8 mouse cellular contexts compared by ENCODE assay signal in the genomic region with DNA sequence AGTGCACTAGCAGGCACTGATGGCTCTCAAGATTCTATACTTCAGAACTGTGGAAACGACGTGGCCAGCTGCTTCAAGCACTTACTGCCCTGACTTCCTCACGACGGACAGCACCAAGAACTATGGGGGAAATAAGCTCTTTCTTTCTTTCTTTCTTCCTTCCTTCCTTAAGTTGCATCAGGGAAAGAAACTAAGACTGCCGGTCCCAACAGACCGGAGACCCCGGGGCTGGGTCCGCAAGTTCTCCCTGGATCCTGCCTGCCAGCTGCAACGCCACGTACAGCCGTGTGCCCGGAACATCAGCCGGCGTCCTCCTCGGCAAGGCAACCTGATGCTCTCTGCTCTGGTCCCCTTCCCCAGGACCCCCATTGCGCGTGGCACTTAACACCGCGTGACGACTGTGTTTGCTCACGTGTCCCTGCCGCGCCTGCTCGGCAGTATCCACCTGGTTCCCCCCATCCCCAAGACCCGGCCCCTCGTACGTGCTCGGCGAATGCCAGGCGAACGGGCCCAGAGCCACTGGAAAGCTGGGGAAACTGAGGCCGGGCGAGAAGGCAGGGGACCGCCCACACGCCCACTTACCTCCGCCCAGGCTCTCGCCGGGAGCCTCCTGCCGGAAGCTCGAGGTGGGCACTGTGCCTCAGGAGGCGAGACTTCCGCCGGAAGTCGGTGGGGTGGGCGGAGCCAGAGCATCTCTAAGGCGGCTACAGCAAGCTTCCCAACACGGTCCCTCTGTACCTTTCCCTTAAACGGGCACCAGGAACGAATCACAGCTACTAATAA. TPM values are rescaled to one million over a fixed set of nuclear protein-coding genes. Genes with fewer than 3 reads are reported as not detected.
DNase-seq lines count a peak whose midpoint lies in the region; ATAC-seq and TF ChIP-seq lines count a peak whose summit lies in the region.

Slc35c2 (minus strand) TSS at position 668 of the 783 bp plus-strand sequence.

- no peaks in the 10 kb centered on the region; the same call in 1 of the 2 replicates for H3K36me3 ChIP-seq in heart, embryonic 11.5 days (ENCODE audit: control insufficient read depth, insufficient read depth, low read length)
- peaks cover 25% of the 10 kb centered on the region for H3K36me3 ChIP-seq in kidney, embryonic 16.5 days (ENCODE audit: insufficient read depth, low read length)
- H3K36me3 ChIP-seq in liver, adult 2 months (ENCODE audit: control insufficient read depth, insufficient read depth, low read length), result no peaks in the 10 kb centered on the region
- H3K36me3 ChIP-seq in stomach, embryonic 14.5 days (ENCODE audit: control insufficient read depth, insufficient read depth, low read length), result peaks cover 24% of the 10 kb centered on the region

- peak; percentile 15; the same call in 1 of the 2 replicates for TF ChIP-seq POLR2A in liver, adult 2 months (IDR thresholded peaks at IDR 0.05; ENCODE audit: extremely low read depth, insufficient read depth, low read length)

- 0 out of 2 replicates have a peak, but pooled peaks cover 3% of the 10 kb centered on the region for H3K79me2 ChIP-seq in liver, adult 2 months (ENCODE audit: control insufficient read depth, insufficient read depth, low read length)

- H3K9me3 ChIP-seq in heart, embryonic 11.5 days (replicated peaks; ENCODE audit: control insufficient read depth, low read length), result no peaks in the 10 kb centered on the region
- H3K9me3 ChIP-seq in kidney, embryonic 16.5 days (ENCODE audit: low read length), result no peaks in the 10 kb centered on the region
- no peaks in the 10 kb centered on the region for H3K9me3 ChIP-seq in stomach, embryonic 14.5 days (ENCODE audit: control insufficient read depth, low read depth, low read length)

- H3K4me1 ChIP-seq in heart, embryonic 11.5 days (ENCODE audit: control insufficient read depth, insufficient read depth, low read length), result peaks cover 16% of the 10 kb centered on the region
- H3K4me1 ChIP-seq in kidney, embryonic 16.5 days (ENCODE audit: insufficient read depth, low read length), result peaks cover 22% of the 10 kb centered on the region
- H3K4me1 ChIP-seq in liver, adult 2 months (ENCODE audit: control insufficient read depth, insufficient read depth, low read length), result peaks cover 14% of the 10 kb centered on the region; the same call in 1 of the 2 replicates
- H3K4me1 ChIP-seq in stomach, embryonic 14.5 days (ENCODE audit: control insufficient read depth, insufficient read depth, low read length), result peaks cover 9% of the 10 kb centered on the region; the same call in 1 of the 2 replicates

- DNase-seq in B cell, adult 2 months, result peak; percentile 91 to 92
- peak; percentile 97 for DNase-seq in brain, adult 2 months (ENCODE audit: low read depth, low spot score)
- peak; percentile 75 for DNase-seq in liver, adult 2 months (ENCODE audit: extremely low read depth, low read depth, low spot score)
- peak; percentile 91 for DNase-seq in naive thymus-derived CD4-positive, alpha-beta T cell, adult 2 months (ENCODE audit: low read depth)

- WGBS in heart, embryonic 11.5 days (ENCODE audit: insufficient replicate concordance), result 1% methylated on average over 49 of the region's 49 CpGs
- WGBS in kidney, embryonic 16.5 days, result 0% methylated on average over 49 of the region's 49 CpGs
- under 1% methylated on average over 49 of the region's 49 CpGs for WGBS in liver, adult 2 months
- WGBS in stomach, embryonic 14.5 days, result under 1% methylated on average over 49 of the region's 49 CpGs

- peak within 1 kb of the TSS; percentile 84 for H3K4me3 ChIP-seq in heart, embryonic 11.5 days (ENCODE audit: low read depth, low read length)
- H3K4me3 ChIP-seq in kidney, embryonic 16.5 days (ENCODE audit: low read length), result peak within 1 kb of the TSS; percentile 84
- peak within 1 kb of the TSS; percentile 78 for H3K4me3 ChIP-seq in liver, adult 2 months (ENCODE audit: insufficient read depth, low read depth, low read length)
- peak within 1 kb of the TSS; percentile 64 for H3K4me3 ChIP-seq in stomach, embryonic 14.5 days (ENCODE audit: low read depth, low read length)

- H3K9ac ChIP-seq in heart, embryonic 11.5 days (ENCODE audit: low read depth, low read length), result peak within 1 kb of the TSS; percentile 83
- H3K9ac ChIP-seq in kidney, embryonic 16.5 days (replicated peaks; ENCODE audit: low read length), result peak within 1 kb of the TSS; percentile 80
- peak within 1 kb of the TSS; percentile 82 for H3K9ac ChIP-seq in liver, adult 2 months (ENCODE audit: low read depth, low read length)
- peak within 1 kb of the TSS; percentile 57 for H3K9ac ChIP-seq in stomach, embryonic 14.5 days (replicated peaks; ENCODE audit: low read depth, low read length)

- no peak for TF ChIP-seq CTCF in liver, adult 2 months (IDR thresholded peaks at IDR 0.05; ENCODE audit: low read depth, low read length)

- no peaks in the 10 kb centered on the region for H3K27me3 ChIP-seq in heart, embryonic 11.5 days (ENCODE audit: control insufficient read depth, insufficient read depth, low read length)
- H3K27me3 ChIP-seq in kidney, embryonic 16.5 days (ENCODE audit: insufficient read depth, low read length), result no peaks in the 10 kb centered on the region
- no peaks in the 10 kb centered on the region for H3K27me3 ChIP-seq in liver, adult 2 months (ENCODE audit: control insufficient read depth, insufficient read depth, low read length)
- no peaks in the 10 kb centered on the region for H3K27me3 ChIP-seq in stomach, embryonic 14.5 days (ENCODE audit: control insufficient read depth, insufficient read depth, low read length)

- peak; percentile 87 for ATAC-seq in erythroblast, adult 5-6 weeks (replicated peaks; ENCODE audit: low FRiP score, poor library complexity, severe bottlenecking)
- peak; percentile 85 for ATAC-seq in heart, embryonic 11.5 days (replicated peaks; ENCODE audit: insufficient number of reproducible peaks, low FRiP score, low TSS enrichment)
- peak; percentile 90 for ATAC-seq in kidney, embryonic 16.5 days (ENCODE audit: low FRiP score, low TSS enrichment)
- ATAC-seq in stomach, embryonic 14.5 days (ENCODE audit: insufficient number of reproducible peaks, insufficient read depth, low FRiP score, low read depth), result peak; percentile 92

- H3K27ac ChIP-seq in heart, embryonic 11.5 days (ENCODE audit: low read depth, low read length), result 0 out of 2 replicates have a peak within 1 kb of the TSS, but pooled peaks have one; percentile 31
- peak within 1 kb of the TSS; percentile 36; the same call in 1 of the 2 replicates for H3K27ac ChIP-seq in kidney, embryonic 16.5 days (ENCODE audit: low read length)
- H3K27ac ChIP-seq in liver, adult 2 months (replicated peaks; ENCODE audit: insufficient read depth, low read depth, low read length), result peak within 1 kb of the TSS; percentile 22; the same call in 1 of the 2 replicates
- H3K27ac ChIP-seq in stomach, embryonic 14.5 days (ENCODE audit: low read length), result peak within 1 kb of the TSS; percentile 68; the same call in 1 of the 2 replicates

- H3K4me2 ChIP-seq in heart, embryonic 11.5 days, result peak within 1 kb of the TSS; percentile 97
- H3K4me2 ChIP-seq in kidney, embryonic 16.5 days (replicated peaks; ENCODE audit: low read depth, low read length), result peak within 1 kb of the TSS; percentile 92
- peak within 1 kb of the TSS; percentile 86 for H3K4me2 ChIP-seq in stomach, embryonic 14.5 days (replicated peaks; ENCODE audit: low read depth, low read length)

RNA-seq across cellular contexts. Expression of gene Slc35c2, which starts in this region (rescaled TPM):
- total RNA-seq in erythroblast, adult 5-6 weeks (2015; ENCODE audit: low replicate concordance), result 22.6 and 34.2 TPM in 2 replicates
- total RNA-seq in erythroblast, adult 5-6 weeks (2017; ENCODE audit: low replicate concordance), result 10.0 and 14.6 TPM in 2 replicates
- 32.4 and 38.9 TPM in 2 replicates for polyA plus RNA-seq in heart, embryonic 11.5 days (2014; fragmentation: Nextera tagmentation; extraction: Ambion mirVana)
- 62.4 and 62.8 TPM in 2 replicates for polyA plus RNA-seq in kidney, embryonic 16.5 days (2015; fragmentation: Nextera tagmentation; extraction: Ambion mirVana)
- total RNA-seq in liver, adult 2 months (2014; rRNA removed), result 13.5 and 17.2 TPM in 2 replicates
- polyA plus RNA-seq in liver, adult 2 months (2012; rRNA removed), result 42.4 and 52.1 TPM in 2 replicates
- polyA plus RNA-seq in stomach, embryonic 14.5 days (2014; fragmentation: Nextera tagmentation; extraction: Ambion mirVana), result 42.5 and 43.5 TPM in 2 replicates

Comparison
In these comparisons a context has a peak if more than half of its experiments do, and no peak if none do; other contexts are left out.
1. Peak in every context shown above with its lines: DNase-seq, ATAC-seq, H3K4me3 ChIP-seq and H3K27ac ChIP-seq.